Mouse (Mus musculus) CD8-positive naive resting alpha-beta T cell, adult 2 months (primary cell): ENCODE data around the gene Epn1.

Experiments
- DNase-seq, 2 experiments: peaks; one replicate each; pipeline ENCODE4 v3.0.0; 2022; ENCODE audit warnings: low read depth in 2 of 2, low spot score in 2 of 2

The Epn1 gene

GRCm38 (mm10) chr7:5092381-5092780, 12.3 kb downstream of the Epn1 start:
- no peak for DNase-seq

- no peak for DNase-seq
Observed at GRCm38 (mm10) chr7:5092831-5093510, 12.9 kb downstream of the Epn1 start.

- no peak for DNase-seq
Observed at GRCm38 (mm10) chr7:5098769-5099168, 18.7 kb downstream of the Epn1 start.

GRCm38 (mm10) chr7:5099796-5100195, 19.8 kb downstream of the Epn1 start:
- DNase-seq, result no peak

- no peak for DNase-seq
Observed at GRCm38 (mm10) chr7:5101066-5101663, 21.1 kb downstream of the Epn1 start.

GRCm38 (mm10) chr7:5102564-5102963, 22.5 kb downstream of the Epn1 start:
- DNase-seq, result no peak

GRCm38 (mm10) chr7:5108272-5108671, 28.2 kb downstream of the Epn1 start:
- DNase-seq, result no peak

- no peak for DNase-seq
Observed at GRCm38 (mm10) chr7:5109301-5109700, 29.3 kb downstream of the Epn1 start.

GRCm38 (mm10) chr7:5112701-5113100, 32.7 kb downstream of the Epn1 start:
- no peak for DNase-seq

GRCm38 (mm10) chr7:5116850-5117249, 36.8 kb downstream of the Epn1 start, which contains the start of gene Rfpl4:
Gene Rfpl4, minus strand, starts transcription at chr7:5116950.
- no peak for DNase-seq

- no peak for DNase-seq
Observed at GRCm38 (mm10) chr7:5125078-5125477, 45.0 kb downstream of the Epn1 start.

GRCm38 (mm10) chr7:5125549-5126406, 45.7 kb downstream of the Epn1 start, which contains the start of gene Rasl2-9:
Gene Rasl2-9, minus strand, starts transcription at chr7:5125950.
- peak; percentile 8 to 23 for DNase-seq
